In genomic region chr8:82896796-82897195, GRCm38 (mm10) we compare ENCODE assay signal across 16 mouse cellular contexts.
"Had no signal": no experiment of that assay in that cellular context is flagged by ENCODE, and none has a peak within 500 bp of the region (broad histone marks: within the 10 kb centered on the region; RNA-seq: fewer than 3 reads in every experiment).

No protein-coding gene starts in this region.

- H3K27ac ChIP-seq: midbrain, embryonic 10.5 days; midbrain, embryonic 13.5 days; neural tube, embryonic 13.5 days; neural tube, embryonic 15.5 days; stomach, embryonic 15.5 days; stomach, postnatal 0 days had no signal

- H3K4me3 ChIP-seq: midbrain, embryonic 10.5 days; midbrain, embryonic 13.5 days; myocyte; neural tube, embryonic 13.5 days; neural tube, embryonic 15.5 days; stomach, embryonic 15.5 days had no signal

- DNase-seq: lung, adult 18-20 months; lung, embryonic 14.5 days; lung, postnatal 10 days; lung, postnatal 4 days; right cerebral cortex, postnatal 14 days; thymus, adult 2 months; thymus, postnatal 25 days; thymus, postnatal 4 days had no signal

- H3K36me3 ChIP-seq: midbrain, embryonic 10.5 days; midbrain, embryonic 13.5 days; neural tube, embryonic 13.5 days; neural tube, embryonic 15.5 days; stomach, embryonic 15.5 days had no signal

- H3K4me2 ChIP-seq: lung, embryonic 14.5 days; midbrain, embryonic 13.5 days; neural tube, embryonic 13.5 days; neural tube, embryonic 15.5 days; stomach, embryonic 15.5 days had no signal

- H3K27me3 ChIP-seq: midbrain, embryonic 13.5 days; neural tube, embryonic 13.5 days; neural tube, embryonic 15.5 days; stomach, embryonic 15.5 days had no signal

- H3K4me1 ChIP-seq: midbrain, embryonic 10.5 days; midbrain, embryonic 13.5 days; stomach, embryonic 15.5 days had no signal

- H3K9ac ChIP-seq: lung, embryonic 14.5 days; midbrain, embryonic 13.5 days; neural tube, embryonic 13.5 days; neural tube, embryonic 15.5 days; stomach, embryonic 15.5 days had no signal

- ATAC-seq: midbrain, embryonic 13.5 days; midbrain, embryonic 16.5 days had no signal

- H3K9me3 ChIP-seq: midbrain, embryonic 10.5 days; midbrain, embryonic 13.5 days; neural tube, embryonic 13.5 days; neural tube, embryonic 15.5 days; stomach, embryonic 15.5 days had no signal
